Mouse (Mus musculus) urinary bladder, postnatal 36 days (tissue): ENCODE measurements around the gene Prkg2.

Source experiments
- DNase-seq, 2 experiments: peaks; one replicate each; pipeline ENCODE4 v3.0.0; 2022; ENCODE audit warnings: low spot score in 2 of 2, mixed read lengths in 1 of 2

Gene Prkg2

GRCm38 (mm10) chr5:98900926-98901325, 136.2 kb downstream of the Prkg2 start:
- DNase-seq: no peak

- DNase-seq: no peak
Observed at GRCm38 (mm10) chr5:98897946-98898345, 139.2 kb downstream of the Prkg2 start.

GRCm38 (mm10) chr5:98894281-98894680, 142.9 kb downstream of the Prkg2 start:
- DNase-seq: no peak

- no peak for DNase-seq
Observed at GRCm38 (mm10) chr5:98890544-98891050, 146.6 kb downstream of the Prkg2 start.

GRCm38 (mm10) chr5:98882096-98882495, 155.1 kb downstream of the Prkg2 start:
- no peak for DNase-seq
